Mouse (Mus musculus): Measurements from ENCODE around the gene Cyp2c23.

- TF ChIP-seq ZNF384 (IDR thresholded peaks at IDR 0.05; ENCODE audit: low read depth, low read length) (no peak), MAFK (IDR thresholded peaks at IDR 0.05; ENCODE audit: insufficient read depth, low read depth, low read length) (no peak), HCFC1 (IDR thresholded peaks at IDR 0.05; ENCODE audit: borderline replicate concordance, insufficient read depth, low read length) (no peak), CHD2 (IDR thresholded peaks at IDR 0.05; ENCODE audit: low read depth, low read length) (no peak)
Measured at GRCm38 (mm10) chr19:44055173-44055826, 26.3 kb upstream of the Cyp2c23 start.
